Mouse (Mus musculus): ENCODE results near the gene Gpc5. TPM values are rescaled to one million over a fixed set of nuclear protein-coding genes. Genes with fewer than 3 reads are reported as not detected.

The Gpc5 gene
- polyA plus RNA-seq, 1 experiment from 2014 or later: 0.29 TPM

DNA sequence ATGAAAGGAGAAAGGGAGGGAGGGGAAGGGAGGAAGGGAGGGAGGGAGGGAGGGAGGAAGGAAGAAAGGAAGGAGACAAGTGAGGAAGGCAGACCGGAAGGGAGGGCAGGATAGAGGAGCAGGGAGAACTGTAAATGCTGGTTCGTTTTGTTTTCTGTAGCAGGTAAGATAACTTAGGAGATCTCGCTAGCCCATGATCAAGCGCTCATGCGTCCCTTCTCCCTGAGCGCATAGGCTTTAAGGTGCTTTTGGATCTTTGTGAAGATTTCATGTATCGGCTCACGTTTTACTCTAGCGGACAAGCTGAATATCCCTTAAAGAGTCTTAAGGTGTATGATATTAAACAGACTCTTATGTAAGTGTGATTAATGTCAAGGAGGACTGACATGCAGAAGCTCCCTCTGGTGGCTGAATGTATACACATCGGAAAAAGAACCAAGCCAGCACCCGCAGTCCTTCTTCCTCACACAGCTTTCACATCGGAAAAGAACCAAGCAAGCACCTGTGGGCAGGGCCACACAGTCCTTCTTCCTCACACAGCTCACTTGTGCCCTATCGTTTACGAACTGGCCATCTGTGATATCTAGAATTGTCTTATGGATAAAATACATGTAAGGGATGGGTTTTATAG lies 301.0 kb downstream of the Gpc5 start:
- H3K9ac ChIP-seq: no peak overlapping the region
- H3K27me3 ChIP-seq (ENCODE audit: insufficient read depth, low read length): no peaks in the 10 kb centered on the region
- ATAC-seq (ENCODE audit: insufficient read depth) (peak; percentile 54; the same call in 1 of the 2 replicates), DNase-seq (peak; percentile 78)
- H3K27ac ChIP-seq (ENCODE audit: low read depth): no peak overlapping the region
- WGBS: 45% methylated on average over 14 of the region's 14 CpGs
- no peaks in the 10 kb centered on the region for H3K9me3 ChIP-seq (ENCODE audit: low read depth, low read length)
- no peaks in the 10 kb centered on the region for H3K4me1 ChIP-seq (ENCODE audit: insufficient read depth)
- no peak overlapping the region for H3K4me3 ChIP-seq (ENCODE audit: low read depth, low read length)
- TF ChIP-seq CTCF (IDR thresholded peaks at IDR 0.05; ENCODE audit: low read depth): peak; percentile 76
- H3K36me3 ChIP-seq (ENCODE audit: insufficient read depth): no peaks in the 10 kb centered on the region
- no peak overlapping the region for H3K4me2 ChIP-seq

DNA sequence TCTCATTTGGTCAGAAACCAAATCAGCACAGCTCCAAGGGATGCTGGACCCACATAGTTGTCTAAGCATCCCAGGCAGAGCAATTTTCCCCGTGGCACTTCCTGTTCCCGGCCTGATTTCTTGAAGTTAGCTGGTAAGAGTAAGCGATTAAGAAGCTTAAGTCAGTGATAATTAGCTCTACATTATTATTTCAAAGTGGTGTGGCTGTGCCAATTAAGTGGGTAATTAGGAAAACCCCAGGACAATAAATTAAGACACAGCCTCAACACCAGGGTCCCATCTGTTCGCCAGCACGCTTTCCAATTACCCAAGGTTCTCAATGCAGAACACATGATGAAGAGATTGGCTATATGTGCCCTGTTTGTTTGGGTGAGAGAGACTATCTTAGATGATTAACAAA lies 314.6 kb downstream of the Gpc5 start:
- TF ChIP-seq CTCF (IDR thresholded peaks at IDR 0.05; ENCODE audit: low read depth): no peak
- H3K9ac ChIP-seq: no peak overlapping the region
- H3K27me3 ChIP-seq (ENCODE audit: insufficient read depth, low read length): no peaks in the 10 kb centered on the region
- no peak for DNase-seq
- H3K4me3 ChIP-seq (ENCODE audit: low read depth, low read length): no peak overlapping the region
- WGBS: 74% methylated on average over 5 of the region's 5 CpGs
- no peaks in the 10 kb centered on the region for H3K36me3 ChIP-seq (ENCODE audit: insufficient read depth)
- no peaks in the 10 kb centered on the region for H3K9me3 ChIP-seq (ENCODE audit: low read depth, low read length)
- H3K27ac ChIP-seq (ENCODE audit: low read depth): no peak overlapping the region
- no peak overlapping the region for H3K4me2 ChIP-seq
- ATAC-seq (ENCODE audit: insufficient read depth): no peak
- H3K4me1 ChIP-seq (ENCODE audit: insufficient read depth): no peaks in the 10 kb centered on the region

DNA sequence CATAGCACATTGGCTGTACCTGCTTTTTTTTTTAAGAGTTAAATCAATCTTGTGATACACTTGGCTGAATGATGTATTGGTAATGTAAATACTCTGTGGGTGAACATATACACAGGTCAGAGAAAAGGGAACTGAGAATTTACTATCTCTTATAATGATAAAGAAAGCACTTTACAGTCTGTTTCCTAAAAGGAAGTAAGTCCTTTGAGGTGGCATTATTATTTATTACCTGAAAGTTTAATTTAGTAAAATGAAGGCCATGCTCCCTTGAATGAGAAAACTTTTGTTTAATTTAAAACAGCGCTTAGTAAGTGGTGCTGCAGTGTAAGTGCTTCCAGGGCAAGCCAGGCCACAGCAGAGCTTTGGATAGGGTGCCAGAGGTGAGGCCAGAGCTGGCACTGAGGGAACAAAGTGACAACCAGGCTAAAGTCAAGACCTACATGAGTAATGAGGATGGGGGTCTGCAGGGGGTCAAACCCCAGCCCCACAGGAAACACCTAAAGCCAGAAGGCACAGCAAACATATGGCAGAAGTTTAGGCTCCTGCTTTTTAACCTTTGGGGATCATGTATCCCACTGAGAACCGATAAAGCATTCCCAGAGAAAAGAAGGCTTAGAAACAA lies 315.4 kb downstream of the Gpc5 start:
- no peaks in the 10 kb centered on the region for H3K9me3 ChIP-seq (ENCODE audit: low read depth, low read length)
- H3K4me2 ChIP-seq: no peak overlapping the region
- DNase-seq (peak; percentile 15), ATAC-seq (ENCODE audit: insufficient read depth) (no peak)
- H3K4me1 ChIP-seq (ENCODE audit: insufficient read depth): no peaks in the 10 kb centered on the region
- 20% methylated on average over 2 of the region's 2 CpGs for WGBS
- H3K4me3 ChIP-seq (ENCODE audit: low read depth, low read length): no peak overlapping the region
- no peaks in the 10 kb centered on the region for H3K36me3 ChIP-seq (ENCODE audit: insufficient read depth)
- no peaks in the 10 kb centered on the region for H3K27me3 ChIP-seq (ENCODE audit: insufficient read depth, low read length)
- TF ChIP-seq CTCF (IDR thresholded peaks at IDR 0.05; ENCODE audit: low read depth): no peak
- no peak overlapping the region for H3K27ac ChIP-seq (ENCODE audit: low read depth)
- H3K9ac ChIP-seq: no peak overlapping the region

DNA sequence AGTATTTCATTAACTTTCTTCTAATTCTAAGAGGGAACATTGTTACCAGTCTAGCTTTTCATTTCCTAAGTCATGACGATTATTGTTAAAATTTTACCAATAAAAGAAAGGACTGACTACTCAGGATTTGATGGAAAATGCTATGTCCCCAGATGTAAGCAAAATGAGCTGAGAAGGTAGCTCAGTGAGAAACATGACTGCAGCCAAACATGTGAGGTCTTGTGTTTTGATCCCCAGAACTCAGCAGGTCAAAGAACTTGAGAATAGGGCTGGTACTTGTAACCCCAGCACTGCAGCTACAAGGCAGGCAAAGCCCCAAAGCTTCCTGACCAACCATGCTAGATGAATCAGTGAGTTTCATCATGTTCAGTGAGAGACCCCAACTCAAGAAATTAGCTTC lies 318.9 kb downstream of the Gpc5 start:
- no peak for TF ChIP-seq CTCF (IDR thresholded peaks at IDR 0.05; ENCODE audit: low read depth)
- no peaks in the 10 kb centered on the region for H3K4me1 ChIP-seq (ENCODE audit: insufficient read depth)
- no peaks in the 10 kb centered on the region for H3K36me3 ChIP-seq (ENCODE audit: insufficient read depth)
- no peak overlapping the region for H3K9ac ChIP-seq
- no peaks in the 10 kb centered on the region for H3K9me3 ChIP-seq (ENCODE audit: low read depth, low read length)
- H3K4me3 ChIP-seq (ENCODE audit: low read depth, low read length): no peak overlapping the region
- WGBS: 86% methylated on average over 1 of the region's 1 CpGs
- DNase-seq (no peak), ATAC-seq (ENCODE audit: insufficient read depth) (no peak)
- H3K27me3 ChIP-seq (ENCODE audit: insufficient read depth, low read length): no peaks in the 10 kb centered on the region
- no peak overlapping the region for H3K27ac ChIP-seq (ENCODE audit: low read depth)
- no peak overlapping the region for H3K4me2 ChIP-seq

DNA sequence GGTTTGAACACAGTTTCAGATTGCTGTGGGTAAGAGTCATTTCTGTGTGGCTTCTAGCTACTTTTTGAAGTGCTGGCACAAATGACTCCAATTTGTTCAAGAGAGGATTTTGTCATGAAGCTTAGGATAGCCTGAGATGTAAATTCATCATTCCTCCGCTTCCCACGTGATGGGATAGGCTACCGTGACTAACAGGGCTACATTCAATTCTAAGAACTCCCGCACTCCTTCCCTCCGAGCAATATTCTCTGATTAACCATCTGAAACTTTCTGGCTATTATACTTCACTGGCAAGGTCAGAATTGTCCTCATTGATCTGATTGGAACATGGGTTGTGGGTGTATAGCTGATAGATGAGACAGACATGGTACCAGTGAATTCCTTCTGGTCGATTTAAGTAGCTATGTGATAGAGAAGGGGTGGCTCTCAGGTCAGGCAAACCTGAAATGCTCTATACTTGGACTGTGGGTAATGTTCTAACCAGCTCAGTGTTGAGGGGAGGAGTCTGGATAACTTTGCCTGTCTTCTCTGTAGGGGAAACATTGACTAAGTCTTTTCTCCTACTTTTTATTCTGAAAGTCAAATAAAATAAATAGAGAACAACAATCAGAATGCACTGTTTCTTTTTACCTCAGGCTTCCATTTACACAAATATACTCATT lies 319.6 kb downstream of the Gpc5 start:
- Histone ChIP-seq H3K27me3 (ENCODE audit: insufficient read depth, low read length) (no peaks in the 10 kb centered on the region), H3K9ac (no peak overlapping the region), H3K9me3 (ENCODE audit: low read depth, low read length) (no peaks in the 10 kb centered on the region), H3K4me1 (ENCODE audit: insufficient read depth) (no peaks in the 10 kb centered on the region), H3K4me2 (no peak overlapping the region), H3K36me3 (ENCODE audit: insufficient read depth) (no peaks in the 10 kb centered on the region), H3K4me3 (ENCODE audit: low read depth, low read length) (no peak overlapping the region), H3K27ac (ENCODE audit: low read depth) (no peak overlapping the region)
- no peak for DNase-seq
- no peak for ATAC-seq (ENCODE audit: insufficient read depth)
- whole genome bisulfite sequencing: 66% methylated on average over 6 of the region's 6 CpGs
- no peak for TF ChIP-seq CTCF (IDR thresholded peaks at IDR 0.05; ENCODE audit: low read depth)

DNA sequence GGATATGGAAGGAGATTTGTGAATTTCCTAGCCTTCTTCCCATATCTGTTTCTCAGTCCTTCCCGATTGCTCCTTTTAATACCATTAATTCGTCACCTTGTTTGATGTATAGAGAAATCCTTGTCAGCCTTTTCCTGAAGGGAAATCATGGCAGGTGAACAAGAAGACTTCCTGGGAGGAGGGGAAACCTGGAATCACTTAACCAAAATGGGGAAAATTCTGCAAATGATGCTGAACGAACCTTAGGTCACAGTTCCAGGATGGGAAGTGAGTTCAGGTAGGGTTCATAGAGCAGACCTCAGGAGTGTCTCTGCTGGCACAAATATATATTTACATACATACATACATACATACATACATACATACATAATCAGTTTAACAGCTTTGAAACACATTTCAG lies 320.8 kb downstream of the Gpc5 start:
- DNase-seq: no peak
- Histone ChIP-seq H3K4me1 (ENCODE audit: insufficient read depth) (no peaks in the 10 kb centered on the region), H3K4me3 (ENCODE audit: low read depth, low read length) (no peak overlapping the region), H3K36me3 (ENCODE audit: insufficient read depth) (no peaks in the 10 kb centered on the region), H3K4me2 (no peak overlapping the region), H3K27me3 (ENCODE audit: insufficient read depth, low read length) (no peaks in the 10 kb centered on the region), H3K9ac (no peak overlapping the region), H3K27ac (ENCODE audit: low read depth) (no peak overlapping the region), H3K9me3 (ENCODE audit: low read depth, low read length) (no peaks in the 10 kb centered on the region)
- TF ChIP-seq CTCF (IDR thresholded peaks at IDR 0.05; ENCODE audit: low read depth): no peak
- WGBS: 67% methylated on average over 3 of the region's 3 CpGs
- ATAC-seq (ENCODE audit: insufficient read depth): no peak

DNA sequence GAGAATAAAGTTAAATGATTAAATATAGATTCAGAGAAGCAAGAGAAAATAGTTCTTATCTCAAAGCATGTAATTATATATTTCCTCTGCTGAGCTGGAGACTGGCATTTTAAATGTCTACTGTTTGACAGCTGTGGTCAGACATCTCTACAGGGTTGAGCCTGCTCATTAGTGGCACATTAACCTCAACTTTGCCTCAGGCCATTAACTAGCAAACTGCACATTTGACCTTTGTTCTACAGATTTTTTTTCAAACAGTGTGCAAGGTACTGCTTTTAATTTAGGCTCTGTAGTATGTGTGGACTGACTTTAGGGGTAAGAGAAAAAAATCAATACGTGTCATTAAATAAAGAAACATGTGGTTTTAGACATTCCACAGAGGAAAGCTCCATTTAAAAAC lies 321.4 kb downstream of the Gpc5 start:
- no peaks in the 10 kb centered on the region for H3K27me3 ChIP-seq (ENCODE audit: insufficient read depth, low read length)
- no peak for ATAC-seq (ENCODE audit: insufficient read depth)
- no peaks in the 10 kb centered on the region for H3K9me3 ChIP-seq (ENCODE audit: low read depth, low read length)
- H3K9ac ChIP-seq: no peak overlapping the region
- 79% methylated on average over 1 of the region's 1 CpGs for WGBS
- no peaks in the 10 kb centered on the region for H3K4me1 ChIP-seq (ENCODE audit: insufficient read depth)
- H3K4me3 ChIP-seq (ENCODE audit: low read depth, low read length): no peak overlapping the region
- no peak for DNase-seq
- H3K4me2 ChIP-seq: no peak overlapping the region
- no peaks in the 10 kb centered on the region for H3K36me3 ChIP-seq (ENCODE audit: insufficient read depth)
- no peak for TF ChIP-seq CTCF (IDR thresholded peaks at IDR 0.05; ENCODE audit: low read depth)
- H3K27ac ChIP-seq (ENCODE audit: low read depth): no peak overlapping the region

All from lung, embryonic 14.5 days (tissue).